Mouse (Mus musculus) cortical plate, adult 2 months (tissue): ENCODE results near the gene Ccnd3.

ENCODE experiments used
- CTCF ChIP-seq: fragments of 200-500 bp; IDR thresholded peaks from 2 replicates; pipeline ENCODE4 v1.5.1; 2011; ENCODE audit warnings: mild to moderate bottlenecking, control low read depth, low read length; ENCODE audit not compliant: insufficient read depth; ENCODE audit errors: extremely low read depth
- POLR2A ChIP-seq: fragments of 200-500 bp; IDR thresholded peaks from 2 replicates; pipeline ENCODE4 v1.6.1; 2011; ENCODE audit warnings: mild to moderate bottlenecking, low read length, control low read depth; ENCODE audit not compliant: insufficient read depth; ENCODE audit errors: extremely low read depth

- no peak for TF ChIP-seq CTCF
- no peak for TF ChIP-seq POLR2A
Observed at GRCm38 (mm10) chr17:47566133-47566532, 61.3 kb downstream of the Ccnd3 start.
